Mouse (Mus musculus) G1E-ER4 (cell line): ENCODE measurements around the gene Erc2. TPM values are rescaled to one million over a fixed set of nuclear protein-coding genes. Genes with fewer than 3 reads are reported as not detected.

Experiments
- GATA1 ChIP-seq: IDR thresholded peaks from one replicate; pipeline ENCODE4 v1.8.0; 2012; ENCODE audit warnings: low read length, inconsistent platforms
- polyA plus RNA-seq: library from polyadenylated mRNA; stranded (reverse); fragments of >175 nt; gene quantifications from 2 replicates; pipeline ENCODE4 v1.2.3, GENCODE M21; 2012

The Erc2 gene
- polyA plus RNA-seq, 1 experiment: not detected

DNA sequence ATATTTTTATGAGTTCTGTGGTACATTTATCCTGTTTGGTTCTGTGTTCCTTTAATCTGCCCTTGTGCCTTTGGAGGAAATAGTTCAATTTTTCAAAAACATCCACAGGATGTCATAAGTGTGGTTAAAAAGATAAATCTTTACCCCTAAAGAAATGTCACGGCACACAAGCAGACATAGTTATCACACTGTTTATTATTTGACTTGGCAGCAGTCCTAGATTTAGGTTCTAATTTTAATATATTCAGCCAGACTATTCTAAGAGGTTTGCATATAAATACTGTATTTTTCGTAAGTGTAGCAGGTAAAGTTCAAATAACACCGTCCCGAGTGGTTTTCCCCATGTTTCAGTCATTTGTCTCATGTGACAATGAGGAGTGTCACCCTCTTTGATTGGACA lies 548.5 kb downstream of the Erc2 start:
- no peak for TF ChIP-seq GATA1

DNA sequence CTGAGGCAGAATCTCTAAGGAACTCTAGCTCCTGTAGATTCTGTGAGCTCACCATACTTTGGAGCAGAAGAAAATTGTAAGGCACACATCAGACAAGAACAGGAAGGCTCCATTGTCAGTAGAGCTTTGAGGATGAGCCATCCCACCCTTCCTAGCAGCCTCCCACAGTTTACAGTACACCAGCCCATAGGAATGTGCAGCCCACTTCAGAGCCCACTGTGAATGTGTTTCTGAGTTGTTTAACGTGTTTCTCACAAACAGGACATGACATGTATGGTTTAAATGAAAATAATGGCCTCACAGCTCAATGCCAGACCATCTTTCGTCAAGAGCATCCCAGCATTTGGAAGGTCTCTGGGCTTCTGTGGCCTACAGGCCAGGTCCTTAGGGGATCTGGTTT lies 549.1 kb downstream of the Erc2 start:
- no peak for TF ChIP-seq GATA1

DNA sequence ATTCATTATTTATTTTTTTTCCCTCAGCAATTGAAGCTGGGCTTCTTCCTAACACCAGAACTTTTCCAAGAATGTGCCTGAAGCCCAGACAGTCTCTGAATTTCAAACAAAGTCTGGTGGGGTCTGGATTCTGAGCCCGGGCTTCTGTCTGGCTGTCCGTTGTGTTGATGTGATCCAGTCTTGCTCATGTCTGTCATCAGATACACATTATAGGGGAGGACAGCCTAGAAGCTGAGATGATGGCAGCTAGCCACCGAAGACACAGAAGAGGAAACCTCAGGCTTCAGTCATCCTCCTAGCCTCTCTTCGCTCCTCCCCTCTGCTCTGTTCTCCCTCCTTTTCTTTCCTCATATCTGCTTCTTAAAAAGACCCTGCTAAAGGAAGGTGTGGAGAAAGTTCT lies 551.5 kb downstream of the Erc2 start:
- no peak for TF ChIP-seq GATA1

DNA sequence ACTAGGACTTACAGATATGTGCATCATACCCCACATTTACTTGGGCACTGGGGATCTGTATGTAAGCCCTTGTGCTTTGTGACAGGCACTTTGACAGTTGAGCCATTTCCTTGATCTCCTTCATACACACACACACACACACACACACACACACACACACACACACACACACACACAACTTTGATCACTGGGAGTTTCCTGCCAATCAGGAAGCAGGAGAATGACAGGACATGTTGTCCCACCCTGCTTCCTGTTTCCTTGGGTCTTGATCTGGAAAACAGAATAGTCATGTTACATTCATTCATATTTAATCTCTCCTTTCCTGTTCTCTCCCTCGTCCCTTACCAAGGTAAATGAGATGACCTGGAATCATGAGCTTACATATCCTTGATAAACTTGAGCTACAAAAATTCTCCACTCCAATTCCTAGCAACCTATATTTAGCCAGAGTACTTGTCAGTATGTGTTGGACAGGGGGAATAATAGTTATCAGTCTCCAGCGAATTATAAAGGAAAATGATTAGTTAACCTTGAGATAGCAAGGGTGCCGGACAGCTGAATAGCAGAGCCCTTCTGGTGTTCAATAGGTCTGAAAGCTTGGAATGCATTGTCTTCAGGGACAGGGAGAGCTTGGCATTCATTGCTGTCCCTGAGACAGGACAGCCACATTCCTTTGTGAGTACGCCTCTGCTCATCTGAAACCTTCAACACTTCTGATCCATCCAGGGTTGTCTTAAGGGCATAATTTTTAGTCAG lies 559.0 kb downstream of the Erc2 start:
- no peak for TF ChIP-seq GATA1

DNA sequence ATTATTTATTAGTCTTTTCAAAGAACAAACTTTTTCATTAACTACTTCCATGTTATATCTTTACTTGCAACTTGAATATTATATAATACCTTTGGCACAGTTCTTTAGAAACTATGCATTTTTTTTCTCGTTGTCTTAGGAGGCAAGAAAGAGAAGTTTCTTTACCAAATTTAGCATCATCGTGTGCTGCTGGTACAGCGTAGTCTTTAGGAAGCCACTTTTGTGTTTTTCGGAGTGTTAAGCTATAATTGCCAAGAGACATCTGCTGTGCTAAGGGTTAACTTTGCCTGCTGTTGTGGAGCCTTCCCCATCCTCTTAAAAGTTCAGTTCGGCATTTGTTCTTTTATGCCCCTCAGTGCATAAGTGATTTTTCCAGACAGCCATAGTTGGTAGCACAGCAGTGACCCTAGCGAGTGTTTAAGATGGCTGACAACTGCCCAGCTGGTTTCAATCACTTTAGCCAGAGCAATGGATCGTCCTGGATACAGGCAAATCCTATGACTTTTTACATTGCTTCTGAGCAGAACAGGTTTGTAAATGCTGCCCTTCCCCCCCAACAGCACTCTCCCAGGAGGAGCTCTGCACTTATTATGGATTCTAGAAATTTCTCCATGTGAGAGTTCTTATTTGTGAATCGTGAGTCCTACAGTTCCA lies 570.6 kb downstream of the Erc2 start:
- TF ChIP-seq GATA1: no peak

DNA sequence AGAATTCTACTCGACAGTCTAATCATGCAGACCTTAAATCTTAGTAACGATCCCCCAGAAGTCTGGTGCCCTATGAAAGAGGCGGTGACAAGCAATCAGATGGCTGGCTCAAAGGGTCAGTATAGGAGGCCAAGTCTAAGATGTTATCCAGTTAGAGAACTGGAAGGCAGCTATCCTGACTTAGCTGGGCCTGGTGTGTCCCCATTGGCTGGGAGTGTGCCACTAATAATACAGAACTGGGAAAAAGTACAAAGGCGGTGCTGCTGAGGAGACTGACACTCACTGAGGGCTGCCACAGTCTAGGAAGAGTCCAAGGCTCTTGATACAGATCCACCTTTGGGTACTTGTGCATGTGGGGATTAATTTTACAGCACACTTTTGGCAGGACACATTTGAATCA lies 581.6 kb downstream of the Erc2 start:
- TF ChIP-seq GATA1: no peak

DNA sequence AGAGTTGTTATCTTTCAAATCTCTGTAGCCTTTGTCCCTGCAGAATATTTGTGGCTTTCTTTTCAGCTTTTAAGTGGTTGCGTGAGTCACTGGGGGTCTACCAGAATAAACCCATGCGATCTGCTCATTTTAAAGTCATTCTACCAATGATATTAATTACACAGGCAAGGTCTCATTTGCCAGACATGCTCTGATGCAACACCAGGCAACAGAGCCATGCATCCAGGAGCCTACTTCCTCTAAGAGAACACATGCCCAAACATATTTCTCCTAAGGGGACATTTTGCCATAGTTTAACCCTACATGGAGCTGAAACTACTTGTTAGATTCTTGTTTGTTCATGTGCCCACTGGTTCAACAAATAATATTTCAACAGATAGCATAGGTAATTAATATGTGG lies 584.1 kb downstream of the Erc2 start:
- no peak for TF ChIP-seq GATA1

DNA sequence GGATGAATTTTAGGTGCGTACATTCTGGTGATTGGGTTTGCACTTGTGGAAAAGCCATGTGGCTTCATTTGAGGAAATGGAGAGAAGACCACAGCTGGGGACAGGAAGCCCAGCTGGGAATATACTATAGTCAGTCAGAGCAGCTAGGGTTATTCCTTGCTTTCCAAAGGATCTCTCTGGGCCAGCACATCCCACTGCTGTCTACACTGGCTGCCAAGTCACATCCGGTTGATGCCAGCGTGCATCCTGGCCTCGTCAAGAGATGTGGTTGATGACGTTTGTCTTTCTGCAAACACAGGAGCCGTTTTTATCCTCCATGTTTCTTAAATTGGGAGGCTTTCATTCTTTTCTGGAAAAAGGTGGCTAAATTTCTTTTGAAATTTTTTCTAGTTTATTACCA lies 603.3 kb downstream of the Erc2 start:
- no peak for TF ChIP-seq GATA1

DNA sequence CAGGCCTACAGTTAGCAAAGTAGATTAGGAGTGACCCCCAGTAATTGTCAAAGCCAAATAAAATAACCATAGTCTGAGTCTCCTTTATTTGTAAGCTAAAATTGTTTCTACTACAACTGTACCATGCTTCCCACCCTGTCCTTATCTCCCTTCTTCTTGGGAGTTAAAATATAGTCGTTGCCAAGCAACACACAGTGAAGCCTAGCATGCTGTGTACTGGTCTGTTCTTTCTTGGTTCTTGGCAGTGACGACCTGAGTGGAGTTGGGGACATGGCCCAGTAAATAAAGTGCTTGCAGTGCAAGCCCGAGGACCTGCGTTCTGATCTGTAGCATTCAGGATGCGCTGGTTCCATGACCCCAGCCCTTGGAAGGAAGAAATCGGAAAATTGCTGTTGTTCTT lies 608.3 kb downstream of the Erc2 start:
- no peak for TF ChIP-seq GATA1

DNA sequence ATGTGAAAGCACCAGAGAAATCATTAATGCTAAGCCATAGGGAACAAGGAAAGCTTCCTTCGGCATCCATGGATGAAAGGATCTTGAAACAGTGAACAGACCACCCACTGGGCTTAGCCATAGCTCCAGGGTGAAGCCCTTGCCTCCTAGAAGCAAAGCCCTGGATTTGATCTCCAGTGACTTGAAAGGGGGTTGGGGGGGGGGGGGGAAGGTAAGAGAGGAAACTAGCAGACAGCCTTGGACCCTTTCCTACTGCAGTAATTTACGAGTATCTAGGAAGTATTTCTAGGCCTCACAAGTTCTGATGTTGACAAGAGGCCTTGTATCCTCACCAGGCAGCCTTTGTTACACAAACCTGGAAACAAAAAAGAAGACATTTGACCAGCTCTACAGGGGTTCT lies 609.0 kb downstream of the Erc2 start:
- TF ChIP-seq GATA1: no peak

DNA sequence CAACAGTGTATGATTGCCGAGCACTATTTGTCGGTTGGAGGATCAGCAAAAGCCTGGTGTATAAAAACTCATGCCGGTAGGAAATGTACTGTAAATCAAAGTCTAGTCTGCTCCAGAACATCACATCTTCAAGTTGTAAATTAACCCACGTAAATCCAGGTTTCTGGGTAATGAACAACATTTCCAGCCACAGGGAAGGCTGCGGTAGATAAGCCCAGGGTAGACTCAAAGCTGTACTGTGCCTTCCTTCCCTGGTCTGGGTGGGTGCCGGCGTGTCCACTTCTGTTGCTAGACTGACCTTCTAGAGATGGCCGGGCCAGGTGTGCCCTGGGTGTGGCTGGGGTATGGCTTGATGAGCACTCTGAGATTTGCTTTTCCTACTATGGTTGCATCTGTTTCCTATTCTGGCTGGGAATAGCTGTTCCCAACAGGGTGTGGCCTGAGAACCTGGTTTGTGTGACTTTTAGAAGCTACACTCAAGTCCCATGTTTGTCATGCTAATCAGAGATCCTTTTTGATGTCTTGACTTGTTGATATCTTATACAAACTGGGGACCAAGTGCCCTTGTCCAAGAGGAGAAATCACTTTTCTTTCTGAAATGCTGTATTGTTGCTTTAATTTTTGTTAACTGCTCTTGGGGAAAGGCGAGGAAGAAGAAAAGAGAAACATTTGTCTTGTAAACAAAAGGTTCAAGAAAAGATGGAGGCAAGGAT lies 616.3 kb downstream of the Erc2 start:
- TF ChIP-seq GATA1: no peak

DNA sequence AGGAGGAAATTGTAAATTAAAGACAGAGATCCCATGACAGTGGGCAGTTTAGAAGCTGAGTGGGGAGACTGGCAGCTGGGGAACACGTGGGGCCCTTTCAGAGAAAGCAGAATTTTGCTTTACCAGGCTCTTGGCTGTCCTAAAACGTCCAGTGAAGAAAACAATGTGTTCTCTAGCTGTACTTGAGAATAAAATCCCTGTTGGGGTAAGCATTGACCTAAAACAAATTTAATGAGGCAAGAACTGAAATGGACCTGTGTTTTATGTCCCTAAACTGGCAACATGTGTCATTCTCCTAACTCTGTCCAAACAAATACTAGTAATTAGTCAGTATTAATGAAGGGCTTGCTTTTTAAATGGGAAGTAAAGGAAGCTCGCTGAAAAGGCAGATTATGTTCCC lies 617.9 kb downstream of the Erc2 start:
- no peak for TF ChIP-seq GATA1

DNA sequence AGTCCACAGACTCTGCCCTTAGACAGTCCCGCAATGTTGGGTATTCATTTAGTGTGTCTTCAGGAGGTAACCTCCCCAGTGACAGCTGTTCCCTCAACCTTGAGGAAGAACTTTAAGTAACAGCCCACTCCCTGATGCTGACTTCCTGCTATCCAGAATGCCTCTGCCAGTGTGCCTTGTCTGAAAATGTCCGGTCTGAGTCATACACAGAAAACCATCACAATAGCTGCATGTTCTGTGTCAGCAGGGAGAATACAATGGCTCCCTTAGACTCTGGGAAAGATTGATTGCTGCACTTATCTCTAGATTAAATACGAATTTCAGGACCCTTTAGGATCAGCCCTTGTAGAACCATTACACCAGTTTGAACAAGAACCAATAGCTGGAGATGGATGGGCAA lies 620.5 kb downstream of the Erc2 start:
- TF ChIP-seq GATA1: no peak

DNA sequence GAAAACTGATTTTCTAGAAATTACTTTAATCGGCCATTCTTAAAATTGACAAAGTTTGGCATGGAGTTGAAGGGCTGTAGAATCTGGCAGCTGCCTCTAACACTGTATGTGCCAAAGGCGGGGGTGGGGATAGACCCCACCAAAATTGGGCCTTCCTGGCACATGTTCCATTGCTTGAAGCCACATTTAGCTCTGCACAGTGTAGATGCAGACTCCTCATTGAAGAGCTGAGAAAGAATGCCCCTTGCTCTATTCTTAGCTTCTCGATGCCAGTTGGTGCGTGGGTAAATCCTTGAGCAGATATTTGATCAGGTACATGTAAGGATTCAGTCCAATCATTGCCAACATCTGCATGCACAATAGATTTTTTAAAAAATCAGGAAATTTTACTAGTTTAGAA lies 621.2 kb downstream of the Erc2 start:
- TF ChIP-seq GATA1: no peak

DNA sequence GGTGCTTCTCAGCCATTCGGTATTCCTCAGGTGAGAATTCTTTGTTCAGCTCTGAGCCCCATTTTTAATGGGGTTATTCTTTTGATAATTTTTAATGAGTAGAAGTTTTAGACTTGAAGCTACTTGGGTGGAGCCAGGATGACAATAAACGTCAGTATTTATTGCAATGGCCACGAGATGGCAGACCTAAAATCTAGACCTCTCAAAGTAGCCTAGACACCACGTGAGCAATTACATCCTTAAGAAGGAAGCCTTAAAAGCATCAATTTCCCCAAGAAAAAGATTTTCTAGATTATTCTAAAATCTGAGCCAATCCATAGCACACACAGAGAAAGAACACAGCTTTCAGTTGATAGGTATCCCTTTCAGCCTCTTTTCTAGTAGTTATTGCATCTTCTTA lies 640.5 kb downstream of the Erc2 start:
- no peak for TF ChIP-seq GATA1

DNA sequence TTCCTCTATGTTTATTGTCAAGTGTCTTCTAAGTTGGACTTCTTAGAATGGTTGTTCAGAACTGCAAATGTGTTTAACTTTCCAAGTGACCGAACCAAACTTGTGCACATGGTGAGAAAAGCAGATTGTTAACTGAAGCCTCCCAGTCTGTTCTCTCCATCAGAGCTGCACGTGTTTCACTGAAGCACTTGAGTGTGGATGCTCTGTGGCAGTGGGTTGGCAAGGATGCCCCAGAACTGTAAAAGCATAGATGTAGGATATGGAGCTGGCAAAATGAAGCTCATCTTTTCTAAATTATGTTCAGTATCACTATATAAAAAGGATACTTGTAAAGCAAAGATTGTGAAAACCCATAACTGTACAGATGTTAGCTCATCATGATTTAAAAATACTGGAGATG lies 645.1 kb downstream of the Erc2 start:
- no peak for TF ChIP-seq GATA1

DNA sequence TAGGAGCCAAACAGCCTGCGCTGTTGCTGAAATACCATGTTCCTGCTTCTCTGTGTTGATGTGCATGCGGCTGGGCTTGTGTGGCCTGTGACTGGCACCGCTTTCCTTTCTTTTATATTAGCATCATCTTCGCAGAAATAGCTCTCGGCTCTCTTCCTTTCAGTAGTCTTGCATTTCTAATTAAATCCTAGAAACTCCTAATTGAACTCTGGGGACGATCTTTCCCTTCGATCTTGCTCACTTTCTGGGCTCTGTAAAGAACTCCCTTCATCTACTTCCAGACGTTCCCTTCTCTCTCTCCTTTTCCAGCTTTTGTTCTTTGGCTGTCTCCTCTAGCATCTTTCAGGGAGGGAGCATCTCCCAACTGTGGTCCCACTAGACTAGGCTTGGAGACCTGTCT lies 649.6 kb downstream of the Erc2 start:
- no peak for TF ChIP-seq GATA1
